Mouse (Mus musculus) kidney, adult 2 months (tissue): ENCODE measurements at regions not wholly inside any gene's neighbourhood (a gene's known extent, or its start where the extent isn't known, plus 50 kb on each side); places are given as distances from the start of the nearest gene placed in this dataset.

ENCODE experiments used
- CTCF ChIP-seq: fragments of 200-500 bp; conservative IDR thresholded peaks from 2 replicates; pipeline ENCODE4 v1.5.1; 2011; ENCODE audit warnings: low read depth, mild to moderate bottlenecking, control low read depth, low read length, moderate library complexity, mixed read lengths; ENCODE audit not compliant: insufficient read depth, insufficient read length
- POLR2A ChIP-seq: fragments of 200-500 bp; IDR thresholded peaks from one replicate; pipeline ENCODE4 v1.6.1; 2011; ENCODE audit warnings: low read depth, low read length, control low read depth

DNA sequence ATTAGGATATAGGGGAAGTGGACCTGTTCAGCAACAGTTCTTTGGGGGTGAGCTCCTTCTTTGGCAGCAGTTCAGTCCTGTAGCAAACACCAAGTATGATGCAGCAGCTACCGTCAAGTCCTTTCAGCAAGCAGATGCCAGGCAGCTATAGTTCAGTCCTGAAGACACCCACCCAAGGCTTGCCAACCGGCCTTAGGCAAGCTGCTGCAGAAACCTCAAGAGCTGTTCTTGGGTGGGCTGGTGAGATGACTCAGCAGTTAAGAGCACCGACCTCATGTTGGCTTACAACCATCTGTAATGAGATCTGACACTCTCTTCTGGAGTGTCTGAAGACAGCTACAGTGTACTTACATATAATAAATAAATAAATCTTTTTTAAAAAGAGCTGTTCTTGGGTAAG lies 53.6 kb upstream of the Msn start:
- TF ChIP-seq CTCF (no peak), POLR2A (no peak)
